Mouse (Mus musculus) kidney, adult 2 months (tissue): ENCODE measurements at regions not wholly inside any gene's neighbourhood (a gene's known extent, or its start where the extent isn't known, plus 50 kb on each side); places are given as distances from the start of the nearest gene placed in this dataset.
A peak's percentile ranks its signal among the peaks of the same experiment; 100 is the strongest.

Source experiments
- CTCF ChIP-seq: fragments of 200-500 bp; conservative IDR thresholded peaks from 2 replicates; pipeline ENCODE4 v1.5.1; 2011; ENCODE audit warnings: low read depth, mild to moderate bottlenecking, control low read depth, low read length, moderate library complexity, mixed read lengths; ENCODE audit not compliant: insufficient read depth, insufficient read length
- POLR2A ChIP-seq: fragments of 200-500 bp; IDR thresholded peaks from one replicate; pipeline ENCODE4 v1.6.1; 2011; ENCODE audit warnings: low read depth, low read length, control low read depth

GRCm38 (mm10) chr8:26596665-26597362 lies 380.3 kb upstream of the Zfp703 start:
- TF ChIP-seq CTCF (peak; percentile 18; the same call in 1 of the 2 replicates), POLR2A (no peak)
